Mouse (Mus musculus) liver, embryonic 12.5 days (tissue): Measurements from ENCODE around the gene Prpsap1. TPM values are rescaled to one million over a fixed set of nuclear protein-coding genes. Genes with fewer than 3 reads are reported as not detected.
A peak's percentile ranks its signal among the peaks of the same experiment; 100 is the strongest.

Source experiments
- ATAC-seq: fragments of 200-750 bp; cut with Nextera tagmentation; 2 replicates; pipeline ENCODE4 v1.8.0; 2017; ENCODE audit warnings: moderate number of reproducible peaks, mild to moderate bottlenecking, moderate library complexity
- H3K27ac ChIP-seq: fragments of 300-500 bp; sonication (generic); 2 replicates; pipeline ENCODE4 v1.5.1; 2016; ENCODE audit warnings: mild to moderate bottlenecking
- H3K27me3 ChIP-seq: fragments of 300-500 bp; sonication (generic); replicated peaks from 2 replicates; pipeline ENCODE4 v1.6.1; 2016; ENCODE audit warnings: mild to moderate bottlenecking, moderate library complexity
- H3K36me3 ChIP-seq: fragments of 300-500 bp; sonication (generic); 2 replicates; pipeline ENCODE4 v1.6.1; 2016; ENCODE audit warnings: mild to moderate bottlenecking, moderate library complexity
- H3K4me1 ChIP-seq: fragments of 300-500 bp; sonication (generic); 2 replicates; pipeline ENCODE4 v1.6.1; 2016
- H3K4me2 ChIP-seq: fragments of 300-500 bp; sonication (generic); 2 replicates; pipeline ENCODE4 v1.6.1; 2016; ENCODE audit warnings: mild to moderate bottlenecking, moderate library complexity
- H3K4me3 ChIP-seq: fragments of 300-500 bp; sonication (generic); 2 replicates; pipeline ENCODE4 v1.5.1; 2016; ENCODE audit warnings: mild to moderate bottlenecking, moderate library complexity
- H3K9ac ChIP-seq: fragments of 300-500 bp; sonication (generic); 2 replicates; pipeline ENCODE4 v1.6.1; 2016; ENCODE audit warnings: mild to moderate bottlenecking, moderate library complexity
- H3K9me3 ChIP-seq: fragments of 300-500 bp; sonication (generic); replicated peaks from 2 replicates; pipeline ENCODE4 v1.6.1; 2016; ENCODE audit warnings: mild to moderate bottlenecking, moderate library complexity
- WGBS: fragments of 180-500 bp; shearing (Covaris S2); methylation state at CpG from one replicate; pipeline ENCODE4 v1.1.7; 2016; ENCODE audit not compliant: insufficient replicate concordance; 5-methylcytosine and 5-hydroxymethylcytosine counted together
- polyA plus RNA-seq: library from polyadenylated mRNA; unstranded; fragments of >200 nt; fragmentation: Nextera tagmentation; extraction: Ambion mirVana; gene quantifications from 2 replicates; pipeline ENCODE4 v1.2.1, GENCODE M21; 2016

Gene Prpsap1
- polyA plus RNA-seq, 1 experiment from 2014 or later, result 77.1 TPM

GRCm38 (mm10) chr11:116531371-116532191 lies 37.6 kb upstream of the Prpsap1 start:
- no peak for ATAC-seq
- H3K27ac ChIP-seq, result peak overlapping the region; percentile 93; the same call in 1 of the 2 replicates

GRCm38 (mm10) chr11:116530187-116531147 lies 36.5 kb upstream of the Prpsap1 start, which contains the start of gene Sphk1:
TSS of gene Sphk1 (plus strand) at chr11:116530925.
- no peak for ATAC-seq
- Histone ChIP-seq H3K9me3 (no peaks in the 10 kb centered on the region), H3K9ac (peak within 1 kb of the TSS; percentile 84), H3K27me3 (peaks cover 81% of the 10 kb centered on the region), H3K36me3 (peaks cover 8% of the 10 kb centered on the region), H3K4me2 (peak within 1 kb of the TSS; percentile 99), H3K4me1 (peaks cover 57% of the 10 kb centered on the region), H3K27ac (peak within 1 kb of the TSS; percentile 93; the same call in 1 of the 2 replicates), H3K4me3 (peak within 1 kb of the TSS; percentile 69)
- 41% methylated on average over 11 of the region's 11 CpGs for WGBS

More at GRCm38 (mm10) chr11:116531371-116532191, 37.6 kb upstream of the Prpsap1 start:
- peaks cover 69% of the 10 kb centered on the region for H3K27me3 ChIP-seq
- H3K4me2 ChIP-seq, result peak overlapping the region; percentile 99
- WGBS, result 4% methylated on average over 48 of the region's 48 CpGs
- peak overlapping the region; percentile 84 for H3K9ac ChIP-seq
- H3K4me1 ChIP-seq, result peaks cover 68% of the 10 kb centered on the region
- H3K9me3 ChIP-seq, result no peaks in the 10 kb centered on the region
- peaks cover 19% of the 10 kb centered on the region for H3K36me3 ChIP-seq
- H3K4me3 ChIP-seq, result peak overlapping the region; percentile 69

GRCm38 (mm10) chr11:116528636-116529320 lies 34.8 kb upstream of the Prpsap1 start:
- H3K27me3 ChIP-seq, result peaks cover 89% of the 10 kb centered on the region
- H3K36me3 ChIP-seq, result no peaks in the 10 kb centered on the region
- no peak for ATAC-seq
- no peak overlapping the region for H3K27ac ChIP-seq
- peaks cover 42% of the 10 kb centered on the region for H3K4me1 ChIP-seq
- no peak overlapping the region for H3K4me2 ChIP-seq
- H3K9me3 ChIP-seq, result no peaks in the 10 kb centered on the region
- H3K9ac ChIP-seq, result no peak overlapping the region
- WGBS, result 75% methylated on average over 8 of the region's 8 CpGs
- no peak overlapping the region for H3K4me3 ChIP-seq

- no peaks in the 10 kb centered on the region for H3K36me3 ChIP-seq
- 40% methylated on average over 5 of the region's 5 CpGs for WGBS
- peak overlapping the region; percentile 18; the same call in 1 of the 2 replicates for H3K27ac ChIP-seq
- no peak for ATAC-seq
- H3K9me3 ChIP-seq, result no peaks in the 10 kb centered on the region
- no peak overlapping the region for H3K4me2 ChIP-seq
- no peak overlapping the region for H3K4me3 ChIP-seq
- no peak overlapping the region for H3K9ac ChIP-seq
- H3K27me3 ChIP-seq, result peaks cover 71% of the 10 kb centered on the region
- H3K4me1 ChIP-seq, result peaks cover 19% of the 10 kb centered on the region
These were observed 29.7 kb upstream of the Prpsap1 start for GRCm38 (mm10) chr11:116523699-116524189.

- Histone ChIP-seq H3K27ac (peak overlapping the region; percentile 18; the same call in 1 of the 2 replicates), H3K27me3 (peaks cover 76% of the 10 kb centered on the region), H3K36me3 (no peaks in the 10 kb centered on the region), H3K4me3 (no peak overlapping the region), H3K4me2 (no peak overlapping the region), H3K4me1 (peaks cover 19% of the 10 kb centered on the region), H3K9ac (no peak overlapping the region; the same call in 1 of the 2 replicates), H3K9me3 (no peaks in the 10 kb centered on the region)
- WGBS, result 50% methylated on average over 16 of the region's 16 CpGs
- no peak for ATAC-seq
These were observed 29.1 kb upstream of the Prpsap1 start for GRCm38 (mm10) chr11:116522886-116523698.

GRCm38 (mm10) chr11:116522046-116522445 lies 28.0 kb upstream of the Prpsap1 start:
- Histone ChIP-seq H3K27me3 (peaks cover 71% of the 10 kb centered on the region), H3K9me3 (no peaks in the 10 kb centered on the region), H3K4me3 (no peak overlapping the region), H3K9ac (no peak overlapping the region), H3K4me1 (peaks cover 19% of the 10 kb centered on the region), H3K36me3 (no peaks in the 10 kb centered on the region), H3K27ac (no peak overlapping the region), H3K4me2 (no peak overlapping the region)
- 73% methylated on average over 3 of the region's 3 CpGs for WGBS
- ATAC-seq, result no peak

GRCm38 (mm10) chr11:116521143-116521542 lies 27.1 kb upstream of the Prpsap1 start:
- no peak overlapping the region for H3K9ac ChIP-seq
- H3K36me3 ChIP-seq, result no peaks in the 10 kb centered on the region
- peak overlapping the region; percentile 11; the same call in 1 of the 2 replicates for H3K4me2 ChIP-seq
- peaks cover 62% of the 10 kb centered on the region for H3K27me3 ChIP-seq
- no peak overlapping the region for H3K27ac ChIP-seq
- no peak overlapping the region for H3K4me3 ChIP-seq
- peaks cover 19% of the 10 kb centered on the region for H3K4me1 ChIP-seq
- ATAC-seq, result peak; percentile 82
- WGBS, result 31% methylated on average over 3 of the region's 3 CpGs
- H3K9me3 ChIP-seq, result no peaks in the 10 kb centered on the region

- H3K4me2 ChIP-seq, result no peak overlapping the region
- 55% methylated on average over 8 of the region's 8 CpGs for WGBS
- peaks cover 65% of the 10 kb centered on the region for H3K27me3 ChIP-seq
- ATAC-seq, result no peak
- H3K9ac ChIP-seq, result no peak overlapping the region
- H3K4me3 ChIP-seq, result no peak overlapping the region
- H3K27ac ChIP-seq, result no peak overlapping the region
- H3K4me1 ChIP-seq, result peaks cover 24% of the 10 kb centered on the region
- H3K36me3 ChIP-seq, result no peaks in the 10 kb centered on the region
- no peaks in the 10 kb centered on the region for H3K9me3 ChIP-seq
These were observed 24.5 kb upstream of the Prpsap1 start for GRCm38 (mm10) chr11:116518482-116518881.

- 33% methylated on average over 24 of the region's 24 CpGs for WGBS
- Histone ChIP-seq H3K9me3 (no peaks in the 10 kb centered on the region), H3K27ac (no peak overlapping the region), H3K27me3 (peaks cover 47% of the 10 kb centered on the region), H3K4me1 (peaks cover 28% of the 10 kb centered on the region), H3K4me3 (no peak overlapping the region), H3K36me3 (no peaks in the 10 kb centered on the region), H3K9ac (no peak overlapping the region), H3K4me2 (peak overlapping the region; percentile 21; the same call in 1 of the 2 replicates)
- ATAC-seq, result no peak
These were observed 21.5 kb upstream of the Prpsap1 start for GRCm38 (mm10) chr11:116515330-116516020.

GRCm38 (mm10) chr11:116513531-116514038 lies 19.6 kb upstream of the Prpsap1 start:
- WGBS, result 77% methylated on average over 4 of the region's 4 CpGs
- no peak for ATAC-seq
- H3K36me3 ChIP-seq, result no peaks in the 10 kb centered on the region
- H3K4me1 ChIP-seq, result peaks cover 26% of the 10 kb centered on the region
- H3K4me3 ChIP-seq, result no peak overlapping the region
- H3K27ac ChIP-seq, result no peak overlapping the region
- H3K9me3 ChIP-seq, result no peaks in the 10 kb centered on the region
- peaks cover 35% of the 10 kb centered on the region for H3K27me3 ChIP-seq
- no peak overlapping the region for H3K4me2 ChIP-seq
- H3K9ac ChIP-seq, result no peak overlapping the region
